Mouse (Mus musculus) heart, embryonic 10.5 days (tissue): ENCODE measurements at regions not wholly inside any gene's neighbourhood (a gene's known extent, or its start where the extent isn't known, plus 50 kb on each side); places are given as distances from the start of the nearest gene placed in this dataset.
A peak's percentile ranks its signal among the peaks of the same experiment; 100 is the strongest.

Experiments used
- DNase-seq: peaks from one replicate; pipeline ENCODE4 v3.0.0-alpha.2; 2017; ENCODE audit warnings: low spot score
- H3K27ac ChIP-seq: fragments of 300-500 bp; sonication (generic); 2 replicates; pipeline ENCODE4 v1.5.1; 2016; ENCODE audit warnings: mild to moderate bottlenecking
- H3K27me3 ChIP-seq: fragments of 300-500 bp; sonication (generic); 2 replicates; pipeline ENCODE4 v1.6.1; 2016; ENCODE audit warnings: mild to moderate bottlenecking; ENCODE audit not compliant: poor library complexity, insufficient read depth, severe bottlenecking
- H3K36me3 ChIP-seq: fragments of 300-500 bp; sonication (generic); 2 replicates; pipeline ENCODE4 v1.6.1; 2016; ENCODE audit warnings: mild to moderate bottlenecking, moderate library complexity
- H3K4me1 ChIP-seq: fragments of 300-500 bp; sonication (generic); 2 replicates; pipeline ENCODE4 v1.6.1; 2016; ENCODE audit warnings: mild to moderate bottlenecking
- H3K4me3 ChIP-seq: fragments of 300-500 bp; sonication (generic); 2 replicates; pipeline ENCODE4 v1.5.1; 2016; ENCODE audit warnings: mild to moderate bottlenecking, moderate library complexity
- H3K9me3 ChIP-seq: fragments of 300-500 bp; sonication (generic); 2 replicates; pipeline ENCODE4 v1.6.1; 2016; ENCODE audit warnings: mild to moderate bottlenecking, moderate library complexity
- WGBS: fragments of 180-500 bp; shearing (Covaris S2); methylation state at CpG from one replicate; pipeline ENCODE4 v1.1.7; 2016; 5-methylcytosine and 5-hydroxymethylcytosine counted together

DNA sequence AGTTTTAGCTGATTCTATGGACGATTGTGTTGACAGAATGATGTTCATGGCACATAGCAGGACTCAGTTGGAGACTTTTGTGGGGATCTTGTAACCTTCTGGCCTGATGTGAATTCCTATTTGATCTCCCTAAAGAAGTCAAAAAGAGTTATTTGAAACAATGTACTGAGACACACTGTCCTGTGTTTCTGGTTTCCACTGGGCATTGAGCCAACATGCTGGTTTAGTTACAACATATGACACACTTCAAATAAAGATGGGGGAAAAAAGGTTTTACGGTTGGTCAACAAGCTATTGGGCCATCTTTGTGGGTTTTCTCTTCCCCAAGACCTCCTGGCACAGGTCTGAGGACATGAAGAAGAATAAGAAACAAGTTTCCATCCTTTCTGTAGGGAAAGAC is 591.3 kb upstream of the Fat1 start:
- Histone ChIP-seq H3K36me3 (no peaks in the 10 kb centered on the region), H3K4me1 (no peaks in the 10 kb centered on the region), H3K27me3 (no peaks in the 10 kb centered on the region), H3K9me3 (no peaks in the 10 kb centered on the region), H3K27ac (no peak overlapping the region), H3K4me3 (no peak overlapping the region)
- WGBS = 65% methylated on average over 2 of the region's 2 CpGs
- DNase-seq = no peak

DNA sequence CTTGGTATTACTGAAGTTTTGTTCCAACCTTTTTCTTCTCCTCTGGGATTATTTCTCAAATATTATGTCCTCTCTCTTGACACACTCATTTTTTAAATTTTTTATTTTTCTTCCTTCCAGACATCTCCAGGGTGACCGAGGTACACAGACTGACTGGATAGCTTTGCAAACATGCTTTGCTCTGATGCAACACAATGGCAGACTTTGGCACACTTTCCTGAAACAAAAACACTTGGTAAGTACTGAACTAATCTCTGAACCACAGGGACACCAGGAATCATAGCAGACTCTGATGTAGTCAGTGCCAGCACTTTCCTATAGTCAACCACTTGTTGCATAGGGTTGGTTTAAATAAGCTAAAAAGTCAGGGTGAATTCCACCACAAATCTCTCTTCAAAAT is 587.8 kb upstream of the Fat1 start:
- Histone ChIP-seq H3K9me3 (no peaks in the 10 kb centered on the region), H3K36me3 (no peaks in the 10 kb centered on the region), H3K27ac (no peak overlapping the region), H3K4me3 (no peak overlapping the region), H3K27me3 (no peaks in the 10 kb centered on the region), H3K4me1 (no peaks in the 10 kb centered on the region)
- WGBS = 73% methylated on average over 1 of the region's 1 CpGs
- DNase-seq = no peak

DNA sequence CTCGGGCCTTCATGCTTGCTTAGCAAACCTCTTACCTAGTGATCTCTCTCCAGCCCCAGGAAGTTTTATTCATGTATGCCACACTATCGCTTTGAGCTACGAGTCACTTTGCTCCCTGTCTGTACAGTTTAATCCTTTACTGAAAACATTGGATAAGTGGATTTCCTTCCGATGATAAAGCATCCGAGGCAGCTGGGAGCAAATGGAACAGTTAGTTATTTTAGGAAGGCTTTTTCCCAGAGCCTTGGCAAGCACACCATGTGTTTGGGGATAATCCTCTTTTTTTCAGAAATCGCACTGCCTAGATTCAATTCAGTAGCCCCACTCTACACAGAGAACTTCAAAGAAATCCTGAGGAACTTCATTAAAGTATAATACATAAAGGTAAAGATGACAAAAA is 561.3 kb upstream of the Fat1 start:
- H3K36me3 ChIP-seq = no peaks in the 10 kb centered on the region
- no peak overlapping the region for H3K27ac ChIP-seq
- no peak for DNase-seq
- H3K4me1 ChIP-seq = no peaks in the 10 kb centered on the region
- no peaks in the 10 kb centered on the region for H3K27me3 ChIP-seq
- H3K9me3 ChIP-seq = no peaks in the 10 kb centered on the region
- H3K4me3 ChIP-seq = no peak overlapping the region
- 56% methylated on average over 6 of the region's 6 CpGs for WGBS

DNA sequence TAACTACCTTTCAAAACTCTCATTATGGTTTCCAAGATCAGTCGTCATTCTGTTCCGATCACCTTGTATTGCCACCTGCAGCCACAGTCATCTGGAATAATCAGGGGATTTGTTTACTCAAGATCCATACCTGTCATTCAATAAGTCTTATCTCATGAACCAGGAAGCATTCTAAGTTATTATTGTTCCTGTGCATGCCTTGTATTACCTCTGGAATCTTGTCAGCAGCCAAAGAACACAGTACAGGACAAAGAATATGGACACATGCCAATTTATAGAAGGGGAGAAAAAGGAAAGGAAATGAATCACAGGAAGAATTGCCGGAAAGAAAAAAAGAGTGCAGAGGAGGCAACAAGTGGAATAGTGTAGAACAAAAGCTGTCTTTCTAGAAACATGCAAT is 557.5 kb upstream of the Fat1 start:
- H3K9me3 ChIP-seq = no peaks in the 10 kb centered on the region
- H3K4me3 ChIP-seq = no peak overlapping the region
- H3K27ac ChIP-seq = no peak overlapping the region
- 66% methylated on average over 3 of the region's 3 CpGs for WGBS
- no peak for DNase-seq
- no peaks in the 10 kb centered on the region for H3K27me3 ChIP-seq
- H3K36me3 ChIP-seq = no peaks in the 10 kb centered on the region
- no peaks in the 10 kb centered on the region for H3K4me1 ChIP-seq

DNA sequence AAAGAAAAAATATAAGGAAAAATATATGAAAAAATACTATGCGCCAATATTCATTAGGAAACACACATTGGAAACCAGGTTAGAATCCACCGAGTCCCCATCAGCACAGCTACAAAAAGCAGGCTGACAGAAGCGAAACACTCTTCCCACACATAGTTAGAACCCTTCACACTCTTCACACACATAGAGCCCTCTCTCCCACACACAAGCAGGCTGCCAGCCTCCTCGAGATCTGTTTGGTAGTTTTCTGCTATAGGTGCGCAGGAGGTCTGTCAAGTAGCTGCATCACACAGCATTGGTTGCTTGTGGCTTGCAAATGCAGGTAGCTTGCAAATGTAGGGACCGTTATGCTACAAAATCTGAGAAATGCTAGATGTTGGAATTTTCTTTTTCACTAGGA is 526.8 kb upstream of the Fat1 start:
- Histone ChIP-seq H3K27ac (no peak overlapping the region), H3K9me3 (no peaks in the 10 kb centered on the region), H3K4me1 (no peaks in the 10 kb centered on the region), H3K36me3 (no peaks in the 10 kb centered on the region), H3K4me3 (no peak overlapping the region), H3K27me3 (no peaks in the 10 kb centered on the region)
- DNase-seq = no peak
- WGBS = 91% methylated on average over 6 of the region's 6 CpGs

DNA sequence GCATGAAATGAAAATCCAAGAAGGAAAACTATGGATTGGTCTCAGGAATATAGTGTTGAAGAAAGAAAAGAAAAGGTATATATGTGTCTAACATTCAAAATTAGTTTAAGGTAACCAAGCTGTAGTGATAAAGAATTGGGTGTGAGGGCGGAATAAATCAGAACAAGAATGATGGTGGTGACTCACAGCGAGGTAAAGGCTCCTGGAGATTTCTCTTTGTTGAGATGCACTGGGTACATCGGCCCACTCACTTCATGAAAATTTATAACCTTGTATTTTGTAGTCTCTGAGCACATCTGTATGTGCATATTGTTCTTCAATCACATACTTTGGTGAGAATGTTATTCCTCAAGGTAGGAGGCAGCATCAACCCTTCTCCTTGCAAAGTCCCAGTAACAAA is 525.0 kb upstream of the Fat1 start:
- Histone ChIP-seq H3K27me3 (no peaks in the 10 kb centered on the region), H3K9me3 (no peaks in the 10 kb centered on the region), H3K27ac (no peak overlapping the region), H3K4me3 (no peak overlapping the region), H3K4me1 (no peaks in the 10 kb centered on the region), H3K36me3 (no peaks in the 10 kb centered on the region)
- no peak for DNase-seq
- 89% methylated on average over 3 of the region's 3 CpGs for WGBS

DNA sequence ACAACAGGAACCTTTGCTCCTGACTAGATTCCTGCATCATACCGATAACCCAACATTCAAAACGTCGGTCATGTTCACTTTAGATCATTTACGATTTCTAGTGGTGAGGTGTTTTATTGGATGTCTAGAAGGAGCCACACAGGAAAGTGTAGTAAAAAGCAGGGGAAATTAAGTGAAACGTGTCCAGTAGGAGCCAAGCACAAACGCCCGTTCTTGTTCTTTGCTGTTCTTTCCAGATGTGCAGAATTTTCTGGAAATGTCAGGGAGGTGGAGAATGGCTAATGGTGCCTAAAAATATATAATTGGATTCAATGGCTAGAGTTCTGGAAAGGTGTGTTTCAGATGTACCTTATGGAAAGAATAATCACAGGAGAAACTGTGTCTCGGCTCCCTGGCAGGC is 517.2 kb upstream of the Fat1 start:
- H3K9me3 ChIP-seq = no peaks in the 10 kb centered on the region
- 87% methylated on average over 8 of the region's 8 CpGs for WGBS
- H3K27ac ChIP-seq = no peak overlapping the region
- DNase-seq = no peak
- H3K4me3 ChIP-seq = no peak overlapping the region
- H3K27me3 ChIP-seq = no peaks in the 10 kb centered on the region
- no peaks in the 10 kb centered on the region for H3K4me1 ChIP-seq
- H3K36me3 ChIP-seq = no peaks in the 10 kb centered on the region

DNA sequence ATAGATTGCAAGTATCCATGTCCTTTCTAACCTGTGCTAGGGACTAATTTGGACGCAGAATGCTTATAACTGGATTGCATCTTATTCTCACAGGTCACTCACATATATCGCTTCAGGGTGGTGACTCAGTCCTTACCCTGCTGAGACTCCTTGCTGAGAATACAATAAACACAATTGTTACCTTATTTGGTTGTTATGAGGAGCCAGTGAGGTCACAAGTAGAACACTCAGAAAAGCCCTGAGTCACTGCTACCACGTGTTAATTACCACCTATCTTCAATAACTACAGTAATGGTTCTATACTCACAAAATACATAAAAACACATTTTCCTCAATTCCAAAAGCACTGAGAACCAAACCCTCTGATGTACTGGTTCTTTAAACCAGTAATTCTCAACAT is 479.8 kb upstream of the Fat1 start:
- DNase-seq = no peak
- 74% methylated on average over 3 of the region's 3 CpGs for WGBS
- H3K27me3 ChIP-seq = no peaks in the 10 kb centered on the region
- no peaks in the 10 kb centered on the region for H3K9me3 ChIP-seq
- no peak overlapping the region for H3K4me3 ChIP-seq
- H3K27ac ChIP-seq = no peak overlapping the region
- H3K4me1 ChIP-seq = no peaks in the 10 kb centered on the region
- no peaks in the 10 kb centered on the region for H3K36me3 ChIP-seq

DNA sequence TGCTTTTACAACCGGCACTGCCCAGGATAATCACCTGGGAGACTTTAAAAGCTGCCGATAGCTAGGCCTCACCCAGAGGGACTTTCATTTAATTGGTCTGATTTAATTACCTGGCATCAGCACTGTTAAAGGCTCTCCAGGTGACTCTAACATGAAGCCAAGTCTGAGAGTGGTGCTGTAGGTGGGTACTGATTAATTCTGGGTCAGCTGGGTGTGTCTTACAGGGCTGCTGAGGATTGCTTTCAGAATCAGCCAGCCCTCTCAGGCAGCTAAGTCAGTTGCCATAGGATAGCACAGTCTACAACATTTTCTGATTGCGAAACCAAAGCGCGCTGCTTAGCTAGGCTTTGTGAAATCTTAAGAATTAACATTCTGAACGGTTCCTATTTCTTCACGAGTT is 478.9 kb upstream of the Fat1 start:
- no peak for DNase-seq
- H3K27me3 ChIP-seq = no peaks in the 10 kb centered on the region
- H3K4me3 ChIP-seq = no peak overlapping the region
- no peaks in the 10 kb centered on the region for H3K4me1 ChIP-seq
- no peak overlapping the region for H3K27ac ChIP-seq
- H3K36me3 ChIP-seq = no peaks in the 10 kb centered on the region
- H3K9me3 ChIP-seq = no peaks in the 10 kb centered on the region
- WGBS = 79% methylated on average over 7 of the region's 7 CpGs

DNA sequence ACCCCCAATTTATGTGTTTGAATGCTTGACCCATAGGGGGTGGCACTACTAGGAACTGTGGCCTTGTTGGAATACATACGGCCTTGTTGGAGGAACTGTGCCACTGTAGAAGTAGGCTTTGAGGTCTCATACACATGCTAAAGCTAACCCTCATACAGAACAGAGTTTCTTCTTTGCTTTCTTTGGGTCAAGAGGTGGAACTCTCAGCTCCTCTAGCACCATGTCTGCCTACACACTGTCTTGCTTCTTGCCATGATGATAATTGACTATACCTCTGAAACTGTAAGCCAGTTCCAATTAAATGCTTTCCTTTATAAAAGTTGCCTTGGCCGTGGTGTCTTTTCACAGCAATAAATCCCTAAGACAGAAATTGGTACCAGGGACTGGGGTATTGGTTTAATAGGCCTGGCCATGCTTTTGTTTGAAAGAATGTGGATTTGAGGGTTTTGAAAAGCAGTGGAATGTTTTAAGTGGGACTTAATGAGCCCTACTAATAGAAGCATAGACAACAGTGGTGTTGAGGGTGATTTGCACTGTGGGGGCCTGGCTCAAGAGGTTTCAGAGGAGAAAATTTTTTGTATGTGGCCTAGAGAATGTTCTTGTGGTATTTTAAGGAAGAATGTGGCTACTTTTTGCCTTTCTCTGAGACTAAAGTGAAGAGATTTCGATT is 468.7 kb upstream of the Fat1 start:
- H3K4me3 ChIP-seq = no peak overlapping the region
- no peaks in the 10 kb centered on the region for H3K36me3 ChIP-seq
- H3K4me1 ChIP-seq = no peaks in the 10 kb centered on the region
- DNase-seq = no peak
- H3K27me3 ChIP-seq = no peaks in the 10 kb centered on the region
- 77% methylated on average over 3 of the region's 3 CpGs for WGBS
- H3K27ac ChIP-seq = no peak overlapping the region
- H3K9me3 ChIP-seq = no peaks in the 10 kb centered on the region

DNA sequence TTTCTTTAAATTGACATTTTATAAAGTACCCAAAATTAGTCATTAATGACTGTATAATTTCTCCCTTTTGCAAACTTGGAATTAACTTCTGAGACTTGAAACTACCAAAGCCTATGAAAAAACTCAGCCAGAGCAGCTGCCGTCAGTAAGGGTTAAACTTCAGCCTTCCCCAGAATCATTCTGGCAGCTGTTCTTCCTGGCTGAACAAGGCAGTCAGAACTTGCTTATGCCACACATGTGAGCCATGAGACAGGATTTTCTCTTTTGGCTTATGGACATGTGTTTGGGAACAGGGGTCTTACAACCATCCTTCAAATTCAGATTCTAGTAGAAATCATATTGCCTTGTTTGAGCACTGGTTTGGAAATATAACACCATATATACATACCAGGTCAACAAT is 422.4 kb upstream of the Fat1 start:
- Histone ChIP-seq H3K4me3 (no peak overlapping the region), H3K27ac (no peak overlapping the region), H3K4me1 (no peaks in the 10 kb centered on the region), H3K27me3 (no peaks in the 10 kb centered on the region), H3K36me3 (no peaks in the 10 kb centered on the region), H3K9me3 (no peaks in the 10 kb centered on the region)
- 85% methylated on average over 1 of the region's 1 CpGs for WGBS
- no peak for DNase-seq

DNA sequence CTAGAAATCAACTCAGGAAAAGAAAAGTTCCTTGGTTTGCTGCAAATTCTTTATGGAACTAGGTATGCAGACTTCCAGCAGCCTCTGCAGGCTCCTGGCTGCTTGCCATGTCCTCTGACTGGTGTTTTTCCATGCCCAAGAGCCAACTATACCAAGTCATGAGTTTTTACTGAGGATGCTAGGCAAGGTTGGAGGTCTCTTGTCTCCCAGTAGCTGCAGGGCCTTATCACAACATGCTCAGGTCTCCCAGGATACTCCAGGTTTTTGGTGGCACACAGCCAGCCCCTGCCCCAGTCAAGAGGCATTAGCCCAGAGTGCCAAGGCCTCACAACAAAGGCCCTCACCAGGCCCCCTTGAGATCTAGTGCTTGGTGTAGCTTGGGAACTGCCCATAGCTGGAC is 409.3 kb upstream of the Fat1 start:
- Histone ChIP-seq H3K27ac (no peak overlapping the region), H3K4me1 (no peaks in the 10 kb centered on the region), H3K4me3 (no peak overlapping the region), H3K27me3 (no peaks in the 10 kb centered on the region), H3K9me3 (no peaks in the 10 kb centered on the region), H3K36me3 (no peaks in the 10 kb centered on the region)
- DNase-seq = no peak

DNA sequence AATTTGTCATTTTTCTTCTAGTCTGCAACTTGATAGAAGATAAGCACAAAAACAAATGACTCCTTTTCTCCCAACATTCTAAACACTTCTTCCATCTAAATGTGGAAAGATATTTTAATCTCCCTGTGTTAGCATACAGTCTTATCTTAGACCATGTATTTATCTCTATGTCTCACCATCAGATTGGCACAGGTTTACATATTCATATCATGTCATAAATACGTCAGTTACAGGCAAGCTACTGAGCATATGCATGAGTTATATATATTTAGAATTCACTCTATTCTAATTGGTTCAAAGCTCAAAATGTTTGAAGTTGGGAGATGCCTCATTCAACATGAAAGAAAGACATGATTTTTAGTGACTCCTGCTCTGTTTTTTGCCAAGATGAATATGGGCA is 405.6 kb upstream of the Fat1 start:
- Histone ChIP-seq H3K4me3 (no peak overlapping the region), H3K4me1 (no peaks in the 10 kb centered on the region), H3K27ac (no peak overlapping the region), H3K9me3 (no peaks in the 10 kb centered on the region), H3K36me3 (no peaks in the 10 kb centered on the region), H3K27me3 (no peaks in the 10 kb centered on the region)
- 82% methylated on average over 1 of the region's 1 CpGs for WGBS
- DNase-seq = no peak

DNA sequence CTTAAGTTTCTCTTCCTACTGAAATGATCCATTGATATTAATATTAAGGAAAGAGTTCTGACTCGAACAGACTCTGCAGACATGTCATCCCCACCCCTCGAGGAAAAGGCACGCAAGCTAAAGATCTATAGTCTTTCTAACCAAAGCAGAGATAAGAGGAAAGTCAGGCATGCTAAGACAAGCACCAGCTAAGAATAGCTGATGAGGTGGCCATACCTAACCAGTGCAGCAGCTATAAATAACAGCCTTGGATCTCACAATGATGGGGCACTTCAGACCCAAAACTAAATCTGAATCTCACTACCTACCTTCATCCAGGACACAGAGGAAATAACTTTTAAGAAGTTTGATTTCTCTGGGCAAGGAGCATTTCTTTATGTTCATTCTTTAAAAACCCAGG is 386.4 kb upstream of the Fat1 start:
- Histone ChIP-seq H3K27me3 (no peaks in the 10 kb centered on the region), H3K4me1 (no peaks in the 10 kb centered on the region), H3K9me3 (no peaks in the 10 kb centered on the region), H3K27ac (peak overlapping the region; percentile 70; the same call in 1 of the 2 replicates), H3K4me3 (no peak overlapping the region), H3K36me3 (no peaks in the 10 kb centered on the region)
- WGBS = 32% methylated on average over 3 of the region's 3 CpGs
- no peak for DNase-seq
